Mouse (Mus musculus): ENCODE results near the gene Parm1. TPM values are rescaled to one million over a fixed set of nuclear protein-coding genes. Genes with fewer than 3 reads are reported as not detected.
A peak's percentile ranks its signal among the peaks of the same experiment; 100 is the strongest.

Gene Parm1
- polyA plus RNA-seq, 1 experiment from 2014 or later: 11.8 TPM

DNA sequence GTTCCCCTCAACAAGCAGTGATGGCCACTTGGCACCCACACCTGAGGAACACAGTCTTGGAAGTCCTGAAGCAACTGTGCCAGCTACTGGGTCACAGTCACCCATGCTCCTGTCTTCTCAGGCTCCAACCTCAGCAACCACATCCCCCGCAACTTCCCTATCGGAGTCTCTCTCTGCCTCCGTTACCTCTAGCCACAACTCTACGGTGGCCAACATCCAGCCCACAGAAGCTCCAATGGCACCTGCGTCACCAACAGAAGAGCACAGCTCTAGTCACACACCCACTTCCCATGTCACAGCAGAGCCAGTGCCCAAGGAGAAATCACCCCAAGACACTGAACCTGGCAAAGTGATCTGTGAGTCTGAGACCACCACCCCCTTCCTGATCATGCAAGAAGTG is 76.7 kb downstream of the Parm1 start:
- Histone ChIP-seq H3K27me3 (ENCODE audit: control insufficient read depth, insufficient read depth, low read length) (no peaks in the 10 kb centered on the region), H3K9ac (ENCODE audit: low read depth, low read length) (no peak overlapping the region), H3K27ac (ENCODE audit: low read depth, low read length) (no peak overlapping the region), H3K4me3 (ENCODE audit: low read depth, low read length) (no peak overlapping the region), H3K4me1 (replicated peaks; ENCODE audit: control insufficient read depth, insufficient read depth, low read length) (no peaks in the 10 kb centered on the region), H3K4me2 (replicated peaks; ENCODE audit: low read depth, low read length) (no peak overlapping the region), H3K36me3 (ENCODE audit: control insufficient read depth, insufficient read depth, low read length) (no peaks in the 10 kb centered on the region), H3K9me3 (ENCODE audit: control insufficient read depth, low read length) (no peaks in the 10 kb centered on the region)
- ATAC-seq (ENCODE audit: low FRiP score) (no peak), DNase-seq (ENCODE audit: low spot score) (no peak)
- 98% methylated on average over 5 of the region's 5 CpGs for WGBS

DNA sequence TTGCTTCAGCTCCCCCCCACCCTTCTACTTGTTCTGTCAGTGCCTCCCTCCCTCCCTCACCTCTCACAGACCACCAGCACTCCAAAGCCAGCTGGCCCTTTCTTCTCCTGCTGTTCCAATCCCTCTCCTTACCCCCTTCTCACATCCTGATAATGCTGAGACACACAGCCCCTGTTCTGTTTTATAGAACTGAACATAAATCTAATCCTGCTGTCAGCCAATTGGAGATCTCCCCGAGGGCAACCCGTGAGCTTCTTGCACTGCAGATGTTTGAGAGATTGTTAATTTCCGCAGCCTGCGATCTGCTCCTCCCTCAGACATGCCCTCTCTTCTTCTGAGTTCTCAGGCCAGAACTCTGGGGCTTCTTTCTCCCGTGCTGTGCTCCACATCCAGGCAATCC is 79.8 kb downstream of the Parm1 start:
- Histone ChIP-seq H3K9ac (ENCODE audit: low read depth, low read length) (no peak overlapping the region), H3K4me3 (ENCODE audit: low read depth, low read length) (no peak overlapping the region), H3K4me2 (replicated peaks; ENCODE audit: low read depth, low read length) (no peak overlapping the region), H3K9me3 (ENCODE audit: control insufficient read depth, low read length) (no peaks in the 10 kb centered on the region), H3K36me3 (ENCODE audit: control insufficient read depth, insufficient read depth, low read length) (no peaks in the 10 kb centered on the region), H3K27ac (ENCODE audit: low read depth, low read length) (no peak overlapping the region), H3K4me1 (replicated peaks; ENCODE audit: control insufficient read depth, insufficient read depth, low read length) (no peaks in the 10 kb centered on the region), H3K27me3 (ENCODE audit: control insufficient read depth, insufficient read depth, low read length) (no peaks in the 10 kb centered on the region)
- 0 out of 2 replicates have a peak, but pooled peaks have one; percentile 37 for ATAC-seq (ENCODE audit: low FRiP score)
- WGBS: 64% methylated on average over 5 of the region's 5 CpGs
- DNase-seq (ENCODE audit: low spot score): no peak

DNA sequence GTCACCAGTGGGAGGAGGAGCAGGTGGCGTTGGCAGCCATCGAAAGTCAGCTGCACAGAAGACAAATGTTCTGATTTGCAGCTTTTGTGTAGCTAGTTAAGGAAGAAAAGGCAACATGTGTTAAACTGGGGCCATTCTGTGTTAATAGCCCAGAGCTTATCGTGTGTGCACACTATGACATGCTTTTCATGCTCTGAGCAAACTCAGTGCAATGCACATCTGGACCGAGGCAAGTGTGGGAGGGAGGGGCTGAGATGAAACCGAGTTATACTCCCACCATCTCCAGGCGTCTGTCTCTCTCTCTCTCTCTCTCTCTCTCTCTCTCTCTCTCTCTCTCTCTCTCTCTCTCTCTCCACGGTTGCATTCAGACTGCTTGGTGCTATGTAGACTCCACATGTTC is 82.4 kb downstream of the Parm1 start:
- no peak for ATAC-seq (ENCODE audit: low FRiP score)
- H3K9ac ChIP-seq (ENCODE audit: low read depth, low read length): no peak overlapping the region
- H3K36me3 ChIP-seq (ENCODE audit: control insufficient read depth, insufficient read depth, low read length): no peaks in the 10 kb centered on the region
- no peaks in the 10 kb centered on the region for H3K9me3 ChIP-seq (ENCODE audit: control insufficient read depth, low read length)
- no peaks in the 10 kb centered on the region for H3K4me1 ChIP-seq (replicated peaks; ENCODE audit: control insufficient read depth, insufficient read depth, low read length)
- H3K27ac ChIP-seq (ENCODE audit: low read depth, low read length): no peak overlapping the region
- no peak overlapping the region for H3K4me3 ChIP-seq (ENCODE audit: low read depth, low read length)
- 71% methylated on average over 7 of the region's 7 CpGs for WGBS
- H3K27me3 ChIP-seq (ENCODE audit: control insufficient read depth, insufficient read depth, low read length): no peaks in the 10 kb centered on the region
- no peak for DNase-seq (ENCODE audit: low spot score)
- no peak overlapping the region for H3K4me2 ChIP-seq (replicated peaks; ENCODE audit: low read depth, low read length)

DNA sequence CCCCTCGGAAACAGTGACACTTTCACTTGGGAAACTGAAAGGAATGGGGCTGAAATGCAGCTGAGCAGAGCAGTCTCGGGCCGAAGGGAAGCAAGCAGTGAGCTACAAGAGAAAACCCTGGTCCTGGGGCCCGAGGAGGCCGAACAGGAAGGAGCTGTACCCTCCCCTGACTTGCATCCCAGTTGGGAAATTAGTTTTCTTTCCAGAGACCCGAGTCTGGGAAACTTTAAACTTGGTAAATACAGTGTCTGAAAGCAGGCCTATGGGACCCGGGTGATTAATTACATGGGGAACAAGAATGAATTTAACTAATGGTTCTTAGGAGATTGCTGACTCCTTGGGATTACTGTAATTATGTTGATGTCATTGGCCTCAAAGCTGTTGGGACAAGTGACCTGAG is 85.9 kb downstream of the Parm1 start:
- Histone ChIP-seq H3K27ac (ENCODE audit: low read depth, low read length) (no peak overlapping the region), H3K36me3 (ENCODE audit: control insufficient read depth, insufficient read depth, low read length) (no peaks in the 10 kb centered on the region), H3K4me2 (replicated peaks; ENCODE audit: low read depth, low read length) (no peak overlapping the region), H3K27me3 (ENCODE audit: control insufficient read depth, insufficient read depth, low read length) (no peaks in the 10 kb centered on the region), H3K4me1 (replicated peaks; ENCODE audit: control insufficient read depth, insufficient read depth, low read length) (no peaks in the 10 kb centered on the region), H3K9me3 (ENCODE audit: control insufficient read depth, low read length) (no peaks in the 10 kb centered on the region), H3K9ac (ENCODE audit: low read depth, low read length) (no peak overlapping the region), H3K4me3 (ENCODE audit: low read depth, low read length) (no peak overlapping the region)
- DNase-seq (ENCODE audit: low spot score) (no peak), ATAC-seq (ENCODE audit: low FRiP score) (no peak)
- 66% methylated on average over 7 of the region's 7 CpGs for WGBS

DNA sequence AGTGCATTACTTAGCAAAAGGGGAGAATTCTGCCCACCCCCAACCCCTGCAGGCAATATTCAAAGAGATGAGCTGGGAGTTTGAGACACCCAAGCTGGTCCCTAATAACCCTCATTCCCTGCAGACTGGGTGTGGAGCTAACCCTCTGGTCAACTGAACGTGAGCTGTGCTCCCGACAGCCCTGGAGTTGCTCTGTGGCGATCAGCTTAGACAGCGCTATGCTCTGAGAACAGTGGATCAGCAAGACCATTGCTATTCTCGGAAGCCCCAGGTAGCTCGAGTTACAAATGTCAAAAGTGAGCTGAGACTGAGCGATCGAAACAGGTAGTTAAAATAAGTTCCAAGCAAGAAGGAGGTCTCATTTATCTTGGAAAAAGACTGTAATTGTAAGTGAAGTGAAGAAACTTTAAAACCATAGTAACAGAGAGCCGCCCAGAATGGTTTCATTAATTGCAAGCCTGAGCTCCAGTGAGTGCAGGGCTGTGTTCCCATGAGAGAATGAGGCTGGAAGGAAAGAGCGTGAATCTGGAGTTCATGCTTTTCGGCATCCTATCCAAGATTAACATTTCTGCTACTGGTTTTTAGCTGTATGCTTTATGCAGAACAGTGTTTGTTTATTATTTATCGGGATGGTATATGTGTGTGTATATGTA is 86.5 kb downstream of the Parm1 start:
- no peak for ATAC-seq (ENCODE audit: low FRiP score)
- WGBS: 72% methylated on average over 12 of the region's 12 CpGs
- Histone ChIP-seq H3K9me3 (ENCODE audit: control insufficient read depth, low read length) (no peaks in the 10 kb centered on the region), H3K27me3 (ENCODE audit: control insufficient read depth, insufficient read depth, low read length) (no peaks in the 10 kb centered on the region), H3K27ac (ENCODE audit: low read depth, low read length) (no peak overlapping the region), H3K4me1 (replicated peaks; ENCODE audit: control insufficient read depth, insufficient read depth, low read length) (no peaks in the 10 kb centered on the region), H3K4me2 (replicated peaks; ENCODE audit: low read depth, low read length) (no peak overlapping the region), H3K36me3 (ENCODE audit: control insufficient read depth, insufficient read depth, low read length) (no peaks in the 10 kb centered on the region), H3K9ac (ENCODE audit: low read depth, low read length) (no peak overlapping the region), H3K4me3 (ENCODE audit: low read depth, low read length) (no peak overlapping the region)
- DNase-seq (ENCODE audit: low spot score): peak; percentile 6

DNA sequence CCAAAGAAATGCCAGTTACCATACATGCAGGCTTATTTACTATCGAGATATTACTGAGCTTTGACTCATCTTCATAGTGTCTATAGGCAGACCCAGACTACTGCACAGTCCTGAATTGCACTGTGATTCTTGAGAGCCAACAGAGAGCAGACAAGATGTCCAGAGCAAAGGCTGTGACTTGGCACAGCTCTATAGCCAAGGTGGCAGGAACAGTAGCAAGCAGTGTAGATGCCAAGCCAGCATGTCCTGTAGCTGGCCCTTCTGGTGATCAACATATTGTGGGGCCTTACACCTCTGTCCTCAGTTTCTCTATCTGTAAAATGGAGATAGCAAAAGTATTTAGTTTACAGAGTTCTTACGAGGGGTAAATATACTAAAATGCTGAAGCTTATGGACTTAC is 89.8 kb downstream of the Parm1 start:
- WGBS: 90% methylated on average over 2 of the region's 2 CpGs
- DNase-seq (ENCODE audit: low spot score): no peak
- H3K4me2 ChIP-seq (replicated peaks; ENCODE audit: low read depth, low read length): no peak overlapping the region
- H3K4me1 ChIP-seq (replicated peaks; ENCODE audit: control insufficient read depth, insufficient read depth, low read length): no peaks in the 10 kb centered on the region
- no peak for ATAC-seq (ENCODE audit: low FRiP score)
- no peak overlapping the region for H3K4me3 ChIP-seq (ENCODE audit: low read depth, low read length)
- no peaks in the 10 kb centered on the region for H3K9me3 ChIP-seq (ENCODE audit: control insufficient read depth, low read length)
- H3K36me3 ChIP-seq (ENCODE audit: control insufficient read depth, insufficient read depth, low read length): no peaks in the 10 kb centered on the region
- no peaks in the 10 kb centered on the region for H3K27me3 ChIP-seq (ENCODE audit: control insufficient read depth, insufficient read depth, low read length)
- no peak overlapping the region for H3K27ac ChIP-seq (ENCODE audit: low read depth, low read length)
- H3K9ac ChIP-seq (ENCODE audit: low read depth, low read length): no peak overlapping the region

DNA sequence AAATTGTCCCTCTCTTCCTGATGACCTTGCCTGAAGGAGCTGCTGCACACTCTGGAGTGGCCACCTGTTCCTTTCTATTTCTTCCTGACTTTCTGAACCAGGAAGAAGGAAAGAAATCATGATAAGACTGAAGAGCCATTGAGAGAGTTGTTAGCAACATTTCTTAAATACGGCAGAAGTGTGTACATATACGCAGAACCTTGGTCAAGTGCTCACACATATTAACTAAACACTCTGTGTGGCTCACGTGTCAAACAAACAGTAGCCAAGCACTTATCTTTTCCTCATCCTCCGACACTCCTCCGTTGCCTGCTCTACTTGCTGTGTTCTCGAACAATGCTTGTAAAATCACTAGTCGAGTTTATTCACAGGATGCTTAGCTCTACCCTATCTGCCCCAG is 90.4 kb downstream of the Parm1 start:
- Histone ChIP-seq H3K27ac (ENCODE audit: low read depth, low read length) (no peak overlapping the region), H3K4me3 (ENCODE audit: low read depth, low read length) (no peak overlapping the region), H3K9me3 (ENCODE audit: control insufficient read depth, low read length) (no peaks in the 10 kb centered on the region), H3K9ac (ENCODE audit: low read depth, low read length) (no peak overlapping the region), H3K36me3 (ENCODE audit: control insufficient read depth, insufficient read depth, low read length) (no peaks in the 10 kb centered on the region), H3K27me3 (ENCODE audit: control insufficient read depth, insufficient read depth, low read length) (no peaks in the 10 kb centered on the region), H3K4me2 (replicated peaks; ENCODE audit: low read depth, low read length) (no peak overlapping the region), H3K4me1 (replicated peaks; ENCODE audit: control insufficient read depth, insufficient read depth, low read length) (no peaks in the 10 kb centered on the region)
- DNase-seq (ENCODE audit: low spot score) (no peak), ATAC-seq (ENCODE audit: low FRiP score) (no peak)
- WGBS: 90% methylated on average over 7 of the region's 7 CpGs

DNA sequence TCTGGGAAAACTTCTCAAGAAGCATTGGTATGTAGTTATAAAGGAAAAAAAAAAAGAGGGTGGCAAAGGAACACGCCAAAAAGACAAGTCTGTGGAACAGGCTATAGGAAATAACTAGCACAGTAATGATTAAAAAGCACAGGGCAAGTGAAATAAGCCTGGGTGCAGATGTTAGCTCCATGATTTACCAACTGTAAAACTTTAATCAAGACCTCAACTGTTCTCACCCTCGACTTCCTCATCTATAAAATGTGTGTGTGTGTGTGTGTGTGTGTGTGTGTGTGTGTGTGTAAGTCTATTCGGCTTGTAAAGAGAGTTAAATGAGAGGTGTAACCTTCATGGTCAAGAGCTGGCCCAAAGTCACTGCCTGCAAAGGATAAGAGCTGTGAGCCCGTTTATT is 91.6 kb downstream of the Parm1 start:
- Histone ChIP-seq H3K9me3 (ENCODE audit: control insufficient read depth, low read length) (no peaks in the 10 kb centered on the region), H3K27ac (ENCODE audit: low read depth, low read length) (no peak overlapping the region), H3K36me3 (ENCODE audit: control insufficient read depth, insufficient read depth, low read length) (no peaks in the 10 kb centered on the region), H3K4me2 (replicated peaks; ENCODE audit: low read depth, low read length) (no peak overlapping the region), H3K9ac (ENCODE audit: low read depth, low read length) (no peak overlapping the region), H3K27me3 (ENCODE audit: control insufficient read depth, insufficient read depth, low read length) (no peaks in the 10 kb centered on the region), H3K4me1 (replicated peaks; ENCODE audit: control insufficient read depth, insufficient read depth, low read length) (no peaks in the 10 kb centered on the region), H3K4me3 (ENCODE audit: low read depth, low read length) (no peak overlapping the region)
- 84% methylated on average over 4 of the region's 4 CpGs for WGBS
- ATAC-seq (ENCODE audit: low FRiP score) (no peak), DNase-seq (ENCODE audit: low spot score) (no peak)

DNA sequence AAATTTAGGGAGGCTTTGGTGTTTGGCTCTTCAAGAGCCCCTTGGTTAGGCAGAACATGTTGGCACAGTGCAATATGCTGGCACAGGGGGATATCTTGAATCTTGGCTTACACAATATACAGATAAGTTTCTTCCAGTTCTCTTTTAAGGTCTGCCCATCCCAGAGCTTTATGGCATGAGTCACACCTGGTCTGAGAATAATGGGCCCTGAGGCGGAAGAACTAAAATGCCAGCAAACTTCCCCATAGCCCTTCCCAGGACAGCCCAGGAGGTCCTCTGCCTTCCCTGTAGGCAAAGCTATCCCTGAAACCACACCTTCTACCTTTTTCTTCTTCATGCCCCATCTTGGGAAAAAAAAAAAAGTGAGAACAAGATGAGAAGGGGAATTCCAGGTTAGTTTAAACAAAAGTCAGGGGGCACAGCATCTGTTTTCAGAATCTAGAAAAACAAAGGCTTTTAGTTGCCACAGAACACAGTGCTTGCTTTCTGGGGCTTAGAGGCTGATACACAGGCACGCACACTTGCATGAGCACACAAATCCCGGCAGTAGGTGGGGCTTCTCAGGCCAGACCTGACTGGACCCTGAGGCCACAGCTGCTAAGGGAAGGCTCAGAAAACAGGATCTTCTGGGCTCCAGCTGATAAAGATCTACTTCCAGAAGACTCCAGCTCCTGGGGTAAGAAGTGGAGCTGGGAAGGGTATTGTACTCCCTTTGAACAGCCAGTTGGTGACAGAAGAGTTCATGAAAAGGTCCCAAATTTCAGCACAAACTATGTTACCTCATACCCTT is 92.3 kb downstream of the Parm1 start:
- Histone ChIP-seq H3K4me3 (ENCODE audit: low read depth, low read length) (no peak overlapping the region), H3K4me1 (replicated peaks; ENCODE audit: control insufficient read depth, insufficient read depth, low read length) (no peaks in the 10 kb centered on the region), H3K4me2 (replicated peaks; ENCODE audit: low read depth, low read length) (no peak overlapping the region), H3K27ac (ENCODE audit: low read depth, low read length) (no peak overlapping the region), H3K9ac (ENCODE audit: low read depth, low read length) (no peak overlapping the region), H3K36me3 (ENCODE audit: control insufficient read depth, insufficient read depth, low read length) (no peaks in the 10 kb centered on the region), H3K27me3 (ENCODE audit: control insufficient read depth, insufficient read depth, low read length) (no peaks in the 10 kb centered on the region), H3K9me3 (ENCODE audit: control insufficient read depth, low read length) (no peaks in the 10 kb centered on the region)
- no peak for DNase-seq (ENCODE audit: low spot score)
- 75% methylated on average over 3 of the region's 3 CpGs for WGBS
- ATAC-seq (ENCODE audit: low FRiP score): no peak

All from hindbrain, embryonic 11.5 days (tissue).